Mouse (Mus musculus) heart, embryonic 14.5 days (tissue): Measurements from ENCODE around the gene Ago3. TPM values are rescaled to one million over a fixed set of nuclear protein-coding genes. Genes with fewer than 3 reads are reported as not detected.
A peak's percentile ranks its signal among the peaks of the same experiment; 100 is the strongest.

Experiments used
- ATAC-seq: fragments of 200-750 bp; cut with Nextera tagmentation; 2 replicates; pipeline ENCODE4 v1.8.0; 2017; ENCODE audit warnings: low read depth, moderate TSS enrichment; ENCODE audit not compliant: insufficient number of reproducible peaks, insufficient read depth, low FRiP score
- H3K27ac ChIP-seq, 2 experiments: fragments of 200-500 bp in 1 of 2; fragments of 300-500 bp in 1 of 2; sonication (generic) in 1 of 2; replicated peaks in 1 of 2; 2 replicates each; pipeline ENCODE4 v1.5.1; 2012 to 2014; ENCODE audit warnings: low read depth in 2 of 2, low read length in 2 of 2, control low read depth in 1 of 2, mild to moderate bottlenecking in 1 of 2, mixed read lengths in 1 of 2; ENCODE audit not compliant: control insufficient read depth in 1 of 2, insufficient read depth in 1 of 2
- H3K27me3 ChIP-seq: fragments of 300-500 bp; sonication (generic); 2 replicates; pipeline ENCODE4 v1.6.1; 2014; ENCODE audit warnings: mild to moderate bottlenecking, low read length, control low read depth; ENCODE audit not compliant: control insufficient read depth, insufficient read depth
- H3K36me3 ChIP-seq: fragments of 300-500 bp; sonication (generic); 2 replicates; pipeline ENCODE4 v1.6.1; 2014; ENCODE audit warnings: mild to moderate bottlenecking, control low read depth, low read length, mixed read lengths; ENCODE audit not compliant: control insufficient read depth, insufficient read depth
- H3K4me1 ChIP-seq, 2 experiments: fragments of 200-500 bp in 1 of 2; fragments of 300-500 bp in 1 of 2; sonication (generic) in 1 of 2; 2 replicates each; pipeline ENCODE4 v1.6.1; 2012 to 2014; ENCODE audit warnings: low read length in 2 of 2, control low read depth in 1 of 2, mixed read lengths in 1 of 2; ENCODE audit not compliant: control insufficient read depth in 2 of 2, insufficient read depth in 2 of 2
- H3K4me2 ChIP-seq: fragments of 300-500 bp; sonication (generic); 2 replicates; pipeline ENCODE4 v1.6.1; 2014; ENCODE audit warnings: mild to moderate bottlenecking, low read length
- H3K4me3 ChIP-seq, 2 experiments: fragments of 200-500 bp in 1 of 2; fragments of 300-500 bp in 1 of 2; sonication (generic) in 1 of 2; 2 replicates each; pipeline ENCODE4 v1.5.1; 2012 to 2014; ENCODE audit warnings: low read length in 2 of 2, mild to moderate bottlenecking in 2 of 2, control low read depth in 1 of 2, low read depth in 1 of 2, moderate library complexity in 1 of 2; ENCODE audit not compliant: control insufficient read depth in 1 of 2, insufficient read depth in 1 of 2
- H3K9ac ChIP-seq: fragments of 300-500 bp; sonication (generic); 2 replicates; pipeline ENCODE4 v1.6.1; 2014; ENCODE audit warnings: mild to moderate bottlenecking, low read length
- H3K9me3 ChIP-seq: fragments of 300-500 bp; sonication (generic); 2 replicates; pipeline ENCODE4 v1.6.1; 2016; ENCODE audit warnings: low read length, control low read depth; ENCODE audit not compliant: control insufficient read depth
- WGBS: fragments of 180-500 bp; shearing (Covaris S2); extraction: QIAGEN DNeasy Blood & Tissue Kit; methylation state at CpG from one replicate; pipeline ENCODE4 v1.1.7; 2014; 5-methylcytosine and 5-hydroxymethylcytosine counted together
- polyA plus RNA-seq: library from polyadenylated mRNA; unstranded; fragments of >200 nt; fragmentation: Nextera tagmentation; extraction: Ambion mirVana; gene quantifications from 2 replicates; pipeline ENCODE4 v1.2.1, GENCODE M21; 2014

The Ago3 gene
- polyA plus RNA-seq, 1 experiment from 2014 or later, result 11.1 TPM

GRCm38 (mm10) chr4:126415707-126416106 lies 13.6 kb downstream of the Ago3 start:
- no peak for ATAC-seq
- H3K9ac ChIP-seq, result no peak overlapping the region
- H3K27me3 ChIP-seq, result no peaks in the 10 kb centered on the region
- peaks cover 14% of the 10 kb centered on the region for H3K36me3 ChIP-seq
- no peaks in the 10 kb centered on the region for H3K9me3 ChIP-seq
- no peaks in the 10 kb centered on the region for H3K4me1 ChIP-seq
- H3K4me2 ChIP-seq, result no peak overlapping the region
- H3K4me3 ChIP-seq, result no peak overlapping the region
- H3K27ac ChIP-seq, result no peak overlapping the region

DNA sequence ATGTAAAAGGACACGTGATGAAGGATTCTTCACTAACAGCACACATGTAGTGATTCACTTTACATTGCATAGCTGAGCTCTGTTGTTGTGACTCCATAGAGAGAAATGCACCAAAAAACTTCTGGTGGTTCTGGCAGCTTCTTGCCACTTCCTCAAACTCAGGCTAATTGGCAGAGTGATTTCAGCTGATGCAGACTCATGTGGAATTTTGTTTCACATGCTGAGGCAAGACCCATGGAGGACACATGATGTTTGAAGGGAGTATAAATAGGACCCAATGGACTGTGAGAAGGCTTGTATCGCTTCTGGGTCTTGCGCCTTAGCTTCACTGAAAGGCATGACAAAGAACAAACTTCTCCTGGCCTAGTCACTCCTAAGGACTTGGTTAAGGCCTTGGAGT lies 16.8 kb downstream of the Ago3 start:
- H3K4me1 ChIP-seq, result no peaks in the 10 kb centered on the region

GRCm38 (mm10) chr4:126371497-126371896 lies 57.9 kb downstream of the Ago3 start:
- Histone ChIP-seq H3K36me3 (peaks cover 22% of the 10 kb centered on the region), H3K27ac (peak overlapping the region; percentile 30 to 62), H3K27me3 (no peaks in the 10 kb centered on the region), H3K9me3 (no peaks in the 10 kb centered on the region), H3K4me1 (peaks cover 0 to 6% of the 10 kb centered on the region in 2 experiments; a peak in 1 of 4 replicates), H3K4me3 (no peak overlapping the region), H3K9ac (no peak overlapping the region), H3K4me2 (no peak overlapping the region)
- WGBS, result 40% methylated on average over 9 of the region's 9 CpGs
- ATAC-seq, result peak; percentile 50

More for the DNA sequence above, 16.8 kb downstream of the Ago3 start:
- H3K27me3 ChIP-seq, result no peaks in the 10 kb centered on the region
- no peak overlapping the region for H3K4me2 ChIP-seq
- H3K4me3 ChIP-seq, result no peak overlapping the region
- H3K9ac ChIP-seq, result no peak overlapping the region
- no peak overlapping the region for H3K27ac ChIP-seq
- ATAC-seq, result no peak
- H3K9me3 ChIP-seq, result no peaks in the 10 kb centered on the region
- WGBS, result 89% methylated on average over 3 of the region's 3 CpGs
- peaks cover 14% of the 10 kb centered on the region for H3K36me3 ChIP-seq

GRCm38 (mm10) chr4:126360069-126360468 lies 69.3 kb downstream of the Ago3 start:
- ATAC-seq, result no peak
- Histone ChIP-seq H3K36me3 (peaks cover 55% of the 10 kb centered on the region), H3K9me3 (no peaks in the 10 kb centered on the region), H3K27me3 (no peaks in the 10 kb centered on the region), H3K9ac (no peak overlapping the region), H3K4me1 (no peaks in the 10 kb centered on the region), H3K4me2 (no peak overlapping the region), H3K4me3 (no peak overlapping the region), H3K27ac (no peak overlapping the region)
- 93% methylated on average over 1 of the region's 1 CpGs for WGBS

- Histone ChIP-seq H3K27ac (no peak overlapping the region), H3K36me3 (peaks cover 24% of the 10 kb centered on the region), H3K4me1 (no peaks in the 10 kb centered on the region), H3K9ac (no peak overlapping the region), H3K9me3 (no peaks in the 10 kb centered on the region), H3K4me2 (no peak overlapping the region), H3K27me3 (no peaks in the 10 kb centered on the region), H3K4me3 (no peak overlapping the region)
- 60% methylated on average over 4 of the region's 4 CpGs for WGBS
- ATAC-seq, result no peak
These were observed 85.9 kb downstream of the Ago3 start for GRCm38 (mm10) chr4:126343451-126343850.

DNA sequence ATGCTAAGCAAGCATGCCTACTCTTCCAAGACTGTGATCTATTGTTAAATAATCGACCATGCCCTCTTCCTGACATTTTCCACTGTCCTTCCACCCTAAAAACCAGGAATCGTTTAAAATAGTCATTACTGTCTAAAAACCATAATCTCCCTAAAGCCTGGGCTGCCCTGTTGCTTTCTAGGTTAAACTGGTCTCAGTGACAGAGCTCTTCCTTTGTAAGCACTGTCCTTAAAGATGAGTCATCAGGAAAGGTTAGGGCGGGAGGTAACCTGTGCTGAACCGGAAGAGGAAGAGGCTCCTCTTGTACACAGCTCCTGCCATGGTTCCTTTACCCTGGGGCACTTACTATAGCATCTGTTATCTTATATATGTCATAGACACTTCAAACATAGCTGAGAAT lies 89.9 kb downstream of the Ago3 start:
- no peak overlapping the region for H3K27ac ChIP-seq
- H3K36me3 ChIP-seq, result 0 out of 2 replicates have a peak, but pooled peaks cover under 1% of the 10 kb centered on the region
- no peak for ATAC-seq
- H3K27me3 ChIP-seq, result no peaks in the 10 kb centered on the region
- no peak overlapping the region for H3K4me2 ChIP-seq
- WGBS, result 54% methylated on average over 4 of the region's 4 CpGs
- H3K9me3 ChIP-seq, result no peaks in the 10 kb centered on the region
- H3K4me3 ChIP-seq, result no peak overlapping the region
- H3K4me1 ChIP-seq, result no peaks in the 10 kb centered on the region; a peak in 1 of 4 replicates
- no peak overlapping the region for H3K9ac ChIP-seq

- Histone ChIP-seq H3K4me2 (no peak overlapping the region), H3K9ac (no peak overlapping the region), H3K9me3 (no peaks in the 10 kb centered on the region; the same call in 1 of the 2 replicates), H3K4me3 (no peak overlapping the region), H3K27me3 (no peaks in the 10 kb centered on the region), H3K4me1 (no peaks in the 10 kb centered on the region; a peak in 1 of 4 replicates), H3K36me3 (0 out of 2 replicates have a peak, but pooled peaks cover 8% of the 10 kb centered on the region), H3K27ac (no peak overlapping the region)
- no peak for ATAC-seq
- WGBS, result 42% methylated on average over 3 of the region's 3 CpGs
These were observed 97.0 kb downstream of the Ago3 start for GRCm38 (mm10) chr4:126332358-126332757.

DNA sequence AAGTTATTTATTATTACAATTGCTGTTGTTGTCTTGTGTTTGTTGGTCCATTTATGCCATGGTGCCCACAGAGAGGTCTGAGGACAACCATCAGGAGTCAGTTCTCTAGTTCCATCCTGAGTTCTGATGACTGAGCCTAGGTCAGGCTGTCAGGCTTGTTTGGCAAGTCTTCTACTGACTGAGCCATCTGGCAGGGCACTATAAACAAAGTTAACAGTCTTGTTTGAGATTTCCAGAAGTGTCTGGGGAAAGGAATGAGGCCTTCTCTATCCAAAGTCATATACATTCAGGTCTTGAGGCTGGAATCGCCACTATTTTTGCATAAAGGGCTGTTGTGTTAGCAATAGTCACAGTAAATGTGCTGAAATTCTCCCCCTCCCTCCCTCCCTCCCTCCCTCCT lies 97.6 kb downstream of the Ago3 start:
- Histone ChIP-seq H3K4me1 (no peaks in the 10 kb centered on the region), H3K4me3 (no peak overlapping the region), H3K4me2 (no peak overlapping the region), H3K27ac (no peak overlapping the region), H3K36me3 (0 out of 2 replicates have a peak, but pooled peaks cover 8% of the 10 kb centered on the region), H3K9ac (no peak overlapping the region), H3K9me3 (no peaks in the 10 kb centered on the region; the same call in 1 of the 2 replicates), H3K27me3 (no peaks in the 10 kb centered on the region)
- ATAC-seq, result no peak
- 70% methylated on average over 1 of the region's 1 CpGs for WGBS
